Mouse (Mus musculus) bone marrow macrophage, adult 2 months (primary cell): Measurements from ENCODE around the gene Clptm1.

Source experiments
- CTCF ChIP-seq: IDR thresholded peaks from 2 replicates; pipeline ENCODE4 v1.5.1; 2012; ENCODE audit warnings: low read depth, mild to moderate bottlenecking, low read length, moderate library complexity
- POLR2A ChIP-seq: IDR thresholded peaks from 2 replicates; pipeline ENCODE4 v1.6.1; 2012; ENCODE audit warnings: mild to moderate bottlenecking, low read depth, low read length, borderline replicate concordance

DNA sequence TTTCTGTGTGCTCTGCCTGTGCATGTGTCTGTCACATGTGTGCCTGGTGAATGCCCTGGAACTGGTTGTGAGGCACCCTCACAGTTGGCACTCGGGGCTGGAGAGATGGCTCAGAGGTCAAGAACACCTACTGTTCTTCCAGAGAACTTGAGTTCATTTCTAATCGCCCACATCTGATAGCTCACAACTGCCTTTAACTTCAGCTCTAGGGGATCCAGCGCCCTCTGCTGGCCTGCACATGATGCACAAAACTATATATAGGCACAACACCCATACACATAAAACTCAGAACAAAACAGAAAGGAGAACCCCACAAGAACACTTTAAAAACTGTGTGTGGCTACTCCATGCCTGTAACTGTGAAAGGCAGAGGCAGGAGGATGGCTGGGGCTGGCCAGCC lies 75.6 kb downstream of the Clptm1 start:
- TF ChIP-seq CTCF, result peak; percentile 44; the same call in 1 of the 2 replicates
- no peak for TF ChIP-seq POLR2A
